Mouse (Mus musculus): Measurements from ENCODE around the gene Plcb1.

DNA sequence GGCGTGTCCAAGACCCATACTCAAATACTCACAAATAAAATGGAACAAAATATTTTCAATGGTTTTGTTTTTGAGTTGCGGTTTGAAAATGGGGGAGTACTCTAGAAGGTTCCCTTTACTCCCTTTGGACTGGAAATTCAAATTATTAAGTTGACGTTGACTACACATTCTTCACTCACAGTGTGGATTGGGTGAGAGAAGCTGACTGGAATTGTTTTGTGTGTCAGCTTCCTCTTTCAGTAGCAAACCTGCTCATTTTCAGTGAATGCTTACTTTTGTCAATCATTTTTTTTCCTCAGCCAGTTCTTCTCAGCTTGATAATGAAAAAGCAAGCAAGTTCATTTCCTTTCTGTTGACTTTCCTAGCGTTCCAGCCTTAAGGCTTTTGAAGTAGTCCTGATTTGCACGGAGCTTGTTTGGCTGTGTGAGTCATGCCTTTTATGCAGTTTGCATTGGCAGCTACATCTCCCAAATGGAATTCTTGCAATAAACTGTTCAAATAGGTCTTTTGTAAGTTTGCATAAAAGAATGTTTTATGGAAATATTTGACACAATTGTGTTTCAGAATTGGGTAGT is 306.8 kb downstream of the Plcb1 start:
- TF ChIP-seq POLR2A (IDR thresholded peaks at IDR 0.05; ENCODE audit: borderline replicate concordance, low read depth, low read length): no peak
- TF ChIP-seq CTCF (IDR thresholded peaks at IDR 0.05; ENCODE audit: low read depth, low read length): no peak
